1 mouse cellular context compared by ENCODE assay signal in genomic region chr13:67108194-67108820, GRCm38 (mm10).
TF ChIP-seq lines count a peak whose summit lies in the region.

TSS of gene Gm28557 (minus strand) at chr13:67108604.

TF ChIP-seq in CH12.LX, 34 proteins besides CTCF, POLR2A, EP300 and RAD21 (continued from another document):
- TF ChIP-seq E2F4 (IDR thresholded peaks at IDR 0.05; ENCODE audit: insufficient replicate concordance, low read depth, low read length): peak; percentile 69; the same call in 1 of the 2 replicates
- TF ChIP-seq ETS1 (conservative IDR thresholded peaks at IDR 0.05; ENCODE audit: low read depth, low read length): 0 out of 2 replicates have a peak, but pooled peaks have one; percentile 44
- peak; percentile 56 for TF ChIP-seq SIN3A (IDR thresholded peaks at IDR 0.05; ENCODE audit: low read length)
- TF ChIP-seq CHD2 (IDR thresholded peaks at IDR 0.05; ENCODE audit: low read length): no peak
- peak; percentile 25; the same call in 1 of the 2 replicates for TF ChIP-seq TBP (conservative IDR thresholded peaks at IDR 0.05; ENCODE audit: low read depth, low read length)
- peak; percentile 83 for TF ChIP-seq MAFK (IDR thresholded peaks at IDR 0.05; ENCODE audit: insufficient replicate concordance, low read length)
- TF ChIP-seq GABPA (IDR thresholded peaks at IDR 0.05; ENCODE audit: insufficient replicate concordance, low read depth, low read length): peak; percentile 69; the same call in 1 of the 2 replicates
- TF ChIP-seq NRF1 (IDR thresholded peaks at IDR 0.05; ENCODE audit: low read depth, low read length): peak; percentile 89
- TF ChIP-seq MAZ (IDR thresholded peaks at IDR 0.05; ENCODE audit: low read depth, low read length): no peak
- TF ChIP-seq MAX (IDR thresholded peaks at IDR 0.05; ENCODE audit: low read length): peak; percentile 71; the same call in 1 of the 2 replicates
- TF ChIP-seq RCOR1 (conservative IDR thresholded peaks at IDR 0.05; ENCODE audit: low read depth, low read length): no peak
- peak; percentile 50; the same call in 1 of the 2 replicates for TF ChIP-seq POLR2AphosphoS2 (IDR thresholded peaks at IDR 0.05; ENCODE audit: low read depth, low read length)
- no peak for TF ChIP-seq JUN (IDR thresholded peaks at IDR 0.05; ENCODE audit: insufficient read depth, low read depth, low read length)
- TF ChIP-seq MXI1 (IDR thresholded peaks at IDR 0.05; ENCODE audit: low read depth, low read length): peak; percentile 38; the same call in 1 of the 2 replicates
- TF ChIP-seq MYC (IDR thresholded peaks at IDR 0.05; ENCODE audit: low read depth, low read length): peak; percentile 69
- 0 out of 2 replicates have a peak, but pooled peaks have one; percentile 32 for TF ChIP-seq UBTF (IDR thresholded peaks at IDR 0.05; ENCODE audit: low read depth, low read length)
- peak; percentile 68 for TF ChIP-seq IRF4 (IDR thresholded peaks at IDR 0.05; ENCODE audit: low read depth, low read length)
- TF ChIP-seq SMC3 (IDR thresholded peaks at IDR 0.05; ENCODE audit: low read depth, low read length): peak; percentile 32; the same call in 1 of the 2 replicates
- no peak for TF ChIP-seq PAX5 (IDR thresholded peaks at IDR 0.05; ENCODE audit: low read length)
- no peak for TF ChIP-seq USF2 (conservative IDR thresholded peaks at IDR 0.05; ENCODE audit: low read depth, low read length)
- TF ChIP-seq ZC3H11A (IDR thresholded peaks at IDR 0.05; ENCODE audit: low read depth, low read length): no peak
- TF ChIP-seq NELFE (IDR thresholded peaks at IDR 0.05; ENCODE audit: low read depth, low read length): peak; percentile 72
- TF ChIP-seq ELF1 (IDR thresholded peaks at IDR 0.05; ENCODE audit: low read depth, low read length): peak; percentile 76
- TF ChIP-seq BHLHE40 (IDR thresholded peaks at IDR 0.05; ENCODE audit: low read depth, low read length): no peak
- no peak; the same call in 1 of the 2 replicates for TF ChIP-seq JUND (conservative IDR thresholded peaks at IDR 0.05; ENCODE audit: low read depth, low read length)
- peak; percentile 66; the same call in 1 of the 2 replicates for TF ChIP-seq MEF2A (IDR thresholded peaks at IDR 0.05; ENCODE audit: borderline replicate concordance, low read depth, low read length)
